Mouse (Mus musculus) intestine, postnatal 0 days (tissue): ENCODE results near the gene Nutm2. TPM values are rescaled to one million over a fixed set of nuclear protein-coding genes. Genes with fewer than 3 reads are reported as not detected.

Source experiments
- ATAC-seq: fragments of 200-750 bp; cut with Nextera tagmentation; 2 replicates; pipeline ENCODE4 v1.8.0; 2017; ENCODE audit warnings: mild to moderate bottlenecking, moderate TSS enrichment, moderate library complexity
- H3K27ac ChIP-seq: fragments of 300-500 bp; sonication (generic); 2 replicates; pipeline ENCODE4 v1.5.1; 2014; ENCODE audit warnings: mild to moderate bottlenecking, low read depth, low read length, moderate library complexity
- H3K27me3 ChIP-seq: fragments of 300-500 bp; sonication (generic); replicated peaks from 2 replicates; pipeline ENCODE4 v1.6.1; 2014; ENCODE audit warnings: low read length, mixed read lengths; ENCODE audit not compliant: control insufficient read depth, insufficient read depth
- H3K36me3 ChIP-seq: fragments of 300-500 bp; sonication (generic); 2 replicates; pipeline ENCODE4 v1.6.1; 2014; ENCODE audit warnings: mild to moderate bottlenecking, moderate library complexity; ENCODE audit not compliant: control insufficient read depth, insufficient read depth
- H3K4me1 ChIP-seq: fragments of 300-500 bp; sonication (generic); replicated peaks from 2 replicates; pipeline ENCODE4 v1.6.1; 2014; ENCODE audit warnings: antibody characterized with exemption, low read length, mixed read lengths; ENCODE audit not compliant: control insufficient read depth, insufficient read depth
- H3K4me2 ChIP-seq: fragments of 300-500 bp; sonication (generic); replicated peaks from 2 replicates; pipeline ENCODE4 v1.6.1; 2014; ENCODE audit warnings: low read depth, mild to moderate bottlenecking, moderate library complexity
- H3K4me3 ChIP-seq: fragments of 300-500 bp; sonication (generic); 2 replicates; pipeline ENCODE4 v1.5.1; 2014; ENCODE audit warnings: low read depth, low read length
- H3K9ac ChIP-seq: fragments of 300-500 bp; sonication (generic); 2 replicates; pipeline ENCODE4 v1.6.1; 2014; ENCODE audit warnings: mild to moderate bottlenecking, low read depth, low read length
- H3K9me3 ChIP-seq: fragments of 300-500 bp; sonication (generic); 2 replicates; pipeline ENCODE4 v1.6.1; 2016; ENCODE audit warnings: mixed run types; ENCODE audit not compliant: control insufficient read depth
- CTCF ChIP-seq: sonication (generic); IDR thresholded peaks from 2 replicates; pipeline ENCODE4 v1.5.1; 2016; ENCODE audit warnings: low read depth, mild to moderate bottlenecking, control low read depth, antibody characterized with exemption, moderate library complexity
- WGBS: fragments of 180-500 bp; shearing (Covaris S2); extraction: QIAGEN DNeasy Blood & Tissue Kit; methylation state at CpG from one replicate; pipeline ENCODE4 v1.1.7; 2014; 5-methylcytosine and 5-hydroxymethylcytosine counted together
- polyA plus RNA-seq: library from polyadenylated mRNA; unstranded; fragments of >200 nt; fragmentation: Nextera tagmentation; extraction: Ambion mirVana; gene quantifications from 2 replicates; pipeline ENCODE4 v1.2.1, GENCODE M21; 2015

Nutm2 gene
- polyA plus RNA-seq = not detected in 2 replicates

GRCm38 (mm10) chr13:50467007-50467406 lies at the start of gene Nutm2:
Gene Nutm2, plus strand, starts transcription at chr13:50467307.
- Histone ChIP-seq H3K9ac (no peak within 1 kb of the TSS), H3K36me3 (no peaks in the 10 kb centered on the region), H3K4me1 (no peaks in the 10 kb centered on the region), H3K27ac (no peak within 1 kb of the TSS), H3K4me2 (no peak within 1 kb of the TSS), H3K4me3 (no peak within 1 kb of the TSS), H3K9me3 (no peaks in the 10 kb centered on the region), H3K27me3 (no peaks in the 10 kb centered on the region)
- 77% methylated on average over 4 of the region's 4 CpGs for WGBS
- TF ChIP-seq CTCF = no peak
- ATAC-seq = no peak

GRCm38 (mm10) chr13:50417389-50418183 lies 49.5 kb upstream of the Nutm2 start, which contains the start of gene Fbxw17:
Gene Fbxw17, plus strand, starts transcription at chr13:50417864.
- peak within 1 kb of the TSS; percentile 76 for H3K9ac ChIP-seq
- peak within 1 kb of the TSS; percentile 82 for H3K4me2 ChIP-seq
- ATAC-seq = peak; percentile 90
- no peak for TF ChIP-seq CTCF
- WGBS = 10% methylated on average over 31 of the region's 35 CpGs
- peaks cover 8% of the 10 kb centered on the region; the same call in 1 of the 2 replicates for H3K36me3 ChIP-seq
- no peaks in the 10 kb centered on the region for H3K27me3 ChIP-seq
- peak within 1 kb of the TSS; percentile 92 for H3K4me3 ChIP-seq
- no peaks in the 10 kb centered on the region for H3K4me1 ChIP-seq
- H3K27ac ChIP-seq = no peak within 1 kb of the TSS
- no peaks in the 10 kb centered on the region for H3K9me3 ChIP-seq

- H3K27me3 ChIP-seq = no peaks in the 10 kb centered on the region
- H3K4me2 ChIP-seq = peak overlapping the region; percentile 82
- 0 out of 2 replicates have a peak, but pooled peaks have one; percentile 11 for TF ChIP-seq CTCF
- H3K36me3 ChIP-seq = peaks cover 17% of the 10 kb centered on the region; the same call in 1 of the 2 replicates
- WGBS = 42% methylated on average over 3 of the region's 3 CpGs
- no peak overlapping the region for H3K27ac ChIP-seq
- no peaks in the 10 kb centered on the region for H3K9me3 ChIP-seq
- H3K9ac ChIP-seq = peak overlapping the region; percentile 76; the same call in 1 of the 2 replicates
- peak overlapping the region; percentile 92 for H3K4me3 ChIP-seq
- H3K4me1 ChIP-seq = no peaks in the 10 kb centered on the region
- ATAC-seq = no peak
These were observed 48.7 kb upstream of the Nutm2 start for GRCm38 (mm10) chr13:50418421-50418820.

GRCm38 (mm10) chr13:50423625-50424209 lies 43.4 kb upstream of the Nutm2 start:
- Histone ChIP-seq H3K4me3 (no peak overlapping the region), H3K9ac (no peak overlapping the region), H3K9me3 (no peaks in the 10 kb centered on the region), H3K4me2 (no peak overlapping the region), H3K4me1 (no peaks in the 10 kb centered on the region), H3K27me3 (no peaks in the 10 kb centered on the region), H3K27ac (no peak overlapping the region), H3K36me3 (peaks cover 66% of the 10 kb centered on the region)
- ATAC-seq = no peak
- TF ChIP-seq CTCF = no peak
- WGBS = 73% methylated on average over 8 of the region's 8 CpGs

GRCm38 (mm10) chr13:50424517-50424916 lies 42.6 kb upstream of the Nutm2 start:
- no peaks in the 10 kb centered on the region for H3K9me3 ChIP-seq
- no peak overlapping the region for H3K4me3 ChIP-seq
- H3K9ac ChIP-seq = no peak overlapping the region
- H3K36me3 ChIP-seq = peaks cover 74% of the 10 kb centered on the region
- no peak overlapping the region for H3K4me2 ChIP-seq
- TF ChIP-seq CTCF = no peak
- no peak overlapping the region for H3K27ac ChIP-seq
- ATAC-seq = no peak
- no peaks in the 10 kb centered on the region for H3K4me1 ChIP-seq
- 93% methylated on average over 2 of the region's 2 CpGs for WGBS
- H3K27me3 ChIP-seq = no peaks in the 10 kb centered on the region

GRCm38 (mm10) chr13:50426686-50427085 lies 40.4 kb upstream of the Nutm2 start:
- Histone ChIP-seq H3K9ac (no peak overlapping the region), H3K27ac (no peak overlapping the region), H3K9me3 (no peaks in the 10 kb centered on the region), H3K4me1 (no peaks in the 10 kb centered on the region), H3K4me3 (no peak overlapping the region), H3K36me3 (peaks cover 72% of the 10 kb centered on the region), H3K4me2 (no peak overlapping the region), H3K27me3 (no peaks in the 10 kb centered on the region)
- 62% methylated on average over 4 of the region's 4 CpGs for WGBS
- no peak for TF ChIP-seq CTCF
- no peak for ATAC-seq
